Mouse (Mus musculus) adrenal gland, postnatal 25 days (tissue): ENCODE data around the gene Edem1. TPM values are rescaled to one million over a fixed set of nuclear protein-coding genes. Genes with fewer than 3 reads are reported as not detected.

Experiments
- DNase-seq: peaks from one replicate; pipeline ENCODE4 v3.0.0; 2021; ENCODE audit warnings: mixed read lengths
- long read RNA-seq: library from polyadenylated mRNA; stranded (forward); transcript quantifications from one replicate; pipeline ENCODE4 v2.0.0, GENCODE M21; 2021
- total RNA-seq: library from RNA; stranded (reverse); gene quantifications from 2 replicates; pipeline ENCODE4 v1.2.3, GENCODE M21; 2021

Edem1 gene
- 60.2 and 64.4 TPM in 2 replicates for total RNA-seq
- long read RNA-seq, full-length matches to known transcripts = 212 of 239 reads
- long read RNA-seq, partial matches to known transcripts = 9 of 239 reads
- long read RNA-seq, other reads (novel, unspliced or antisense) = 18 of 239 reads

DNA sequence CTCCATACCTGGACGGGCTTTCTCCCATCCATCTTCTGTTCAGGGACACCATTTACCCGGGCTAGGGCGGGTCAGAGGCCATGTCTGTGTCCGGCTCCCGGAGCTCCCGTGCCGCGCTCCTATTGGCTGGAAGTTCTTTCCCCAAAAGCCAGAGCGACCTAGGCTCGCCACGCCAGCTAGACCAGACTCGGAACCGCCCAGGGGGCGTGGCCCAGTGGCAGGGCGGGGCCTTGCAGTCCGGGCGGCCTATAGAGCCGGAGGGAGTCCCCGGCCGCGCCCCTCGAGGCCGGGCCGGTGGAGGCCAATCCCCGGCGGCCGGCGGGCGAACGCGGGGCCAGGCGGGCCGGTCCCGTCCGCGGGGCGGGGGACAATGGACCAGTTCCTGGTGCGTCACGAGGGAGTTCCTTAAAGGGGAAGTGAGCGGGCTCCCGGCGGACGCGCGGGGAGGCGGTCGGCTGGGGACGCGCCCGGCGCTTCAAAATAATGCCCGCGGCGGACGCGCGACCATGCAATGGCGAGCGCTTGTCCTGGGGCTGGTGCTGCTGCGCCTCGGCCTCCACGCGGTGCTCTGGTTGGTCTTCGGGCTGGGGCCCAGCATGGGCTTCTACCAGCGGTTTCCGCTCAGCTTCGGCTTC lies at the start of gene Edem1:
Edem1 (plus strand) TSS at position 408 of the 635 bp plus-strand sequence.
- peak; percentile 99 for DNase-seq

DNA sequence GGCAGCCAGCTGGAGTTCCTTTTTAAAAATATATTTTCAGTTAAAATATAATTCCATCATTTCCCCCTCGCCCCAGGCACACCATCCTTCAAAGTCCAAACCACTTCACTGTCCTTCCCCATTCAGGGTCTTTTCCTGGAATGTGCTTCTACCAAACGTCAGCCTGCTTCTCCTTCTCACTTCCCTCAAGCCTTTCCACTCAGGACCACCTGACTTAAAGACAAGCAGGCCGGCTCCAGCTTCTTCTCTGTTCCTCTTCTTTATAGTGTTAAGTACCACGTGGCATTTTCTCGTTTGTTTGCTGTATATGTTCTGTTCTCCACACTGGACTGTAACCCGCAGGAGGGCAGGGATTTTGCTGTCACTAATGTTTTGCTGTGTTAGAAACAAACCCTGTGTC lies 46.6 kb upstream of the Edem1 start:
- no peak for DNase-seq

DNA sequence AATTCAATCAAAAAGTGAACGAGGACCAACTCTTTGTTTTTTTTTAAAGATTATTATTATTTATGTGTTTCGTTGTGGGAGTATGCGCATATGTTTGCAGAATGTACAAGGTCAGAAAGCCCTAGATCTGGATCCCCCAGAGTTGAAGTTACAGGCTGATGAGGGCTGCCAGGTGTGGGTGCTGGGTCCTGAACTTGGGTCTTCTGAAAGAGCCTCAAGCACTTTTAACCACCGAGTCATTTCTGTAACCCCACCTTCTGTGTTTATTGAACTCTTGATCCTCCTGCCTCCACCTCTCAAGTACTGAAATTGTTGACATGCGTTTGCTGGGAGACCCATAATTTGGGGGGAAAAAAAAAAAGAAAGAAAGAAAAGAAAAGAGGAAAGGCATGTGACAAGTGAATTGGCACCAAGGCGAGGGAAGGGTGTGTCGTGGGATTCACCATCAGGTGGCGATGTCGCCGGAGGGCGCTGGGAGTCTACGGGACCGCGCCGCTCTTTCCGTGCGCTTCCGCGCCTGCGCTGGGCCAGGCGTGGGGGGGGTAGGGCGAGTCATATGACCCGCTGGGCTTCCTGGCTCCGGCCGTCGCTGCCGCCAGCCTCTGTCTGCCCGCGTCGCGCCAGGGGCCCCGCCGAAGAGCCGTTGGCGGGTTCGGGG lies 45.8 kb upstream of the Edem1 start, which contains the start of gene Arl8b:
Arl8b (plus strand) TSS at position 574 of the 658 bp plus-strand sequence.
- DNase-seq = peak; percentile 99

DNA sequence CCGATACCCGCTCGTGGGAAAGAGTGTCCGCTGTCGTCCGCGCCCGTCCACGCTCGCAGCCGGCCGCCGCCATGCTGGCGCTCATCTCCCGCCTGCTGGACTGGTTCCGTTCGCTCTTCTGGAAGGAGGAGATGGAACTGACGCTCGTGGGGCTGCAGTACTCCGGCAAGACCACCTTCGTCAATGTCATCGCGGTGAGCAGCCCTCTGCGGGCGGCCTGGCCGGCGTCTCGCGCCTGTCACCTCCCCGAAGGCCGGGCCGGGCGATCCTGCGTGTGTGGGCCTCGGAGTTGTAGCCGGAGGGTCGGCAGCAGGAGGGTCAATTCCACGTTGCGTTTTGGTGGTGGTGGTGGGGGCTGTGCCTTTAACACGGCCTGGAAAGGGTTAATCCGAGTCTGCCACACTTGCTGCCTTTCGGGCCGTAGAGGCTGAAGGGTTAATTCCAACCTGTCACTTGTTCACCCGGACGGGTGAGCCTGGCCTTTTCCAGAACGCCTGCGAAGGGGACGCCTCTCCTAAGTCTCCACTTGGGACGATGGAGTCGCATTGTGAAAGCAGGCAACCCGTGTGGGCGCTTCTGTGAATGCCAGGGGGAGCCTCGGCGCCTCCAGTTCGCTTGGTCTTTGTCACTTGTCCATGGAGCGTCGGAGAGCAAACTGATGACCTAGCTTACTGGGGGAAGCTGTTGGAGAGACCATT lies 45.1 kb upstream of the Edem1 start:
- DNase-seq = peak; percentile 48

DNA sequence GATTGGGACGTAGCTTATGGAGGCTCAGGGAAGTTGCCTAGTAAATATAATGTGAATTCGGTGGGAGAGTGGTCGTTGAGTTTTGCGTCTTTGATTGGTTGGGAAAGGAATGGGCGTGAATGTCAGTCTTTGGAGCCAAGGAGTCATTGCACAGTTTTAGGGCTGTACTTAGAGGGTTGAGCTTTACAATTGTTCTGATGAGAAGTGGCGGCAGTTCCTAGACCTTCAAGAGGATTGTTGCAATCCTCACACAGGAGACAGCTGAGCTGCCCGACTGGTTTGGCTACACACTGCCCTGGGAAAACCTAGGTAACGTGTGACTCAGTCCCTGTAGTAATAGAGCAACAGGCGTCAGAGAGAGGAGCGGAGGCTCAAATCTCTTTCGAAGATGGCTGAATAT lies 44.4 kb upstream of the Edem1 start:
- peak; percentile 6 for DNase-seq

DNA sequence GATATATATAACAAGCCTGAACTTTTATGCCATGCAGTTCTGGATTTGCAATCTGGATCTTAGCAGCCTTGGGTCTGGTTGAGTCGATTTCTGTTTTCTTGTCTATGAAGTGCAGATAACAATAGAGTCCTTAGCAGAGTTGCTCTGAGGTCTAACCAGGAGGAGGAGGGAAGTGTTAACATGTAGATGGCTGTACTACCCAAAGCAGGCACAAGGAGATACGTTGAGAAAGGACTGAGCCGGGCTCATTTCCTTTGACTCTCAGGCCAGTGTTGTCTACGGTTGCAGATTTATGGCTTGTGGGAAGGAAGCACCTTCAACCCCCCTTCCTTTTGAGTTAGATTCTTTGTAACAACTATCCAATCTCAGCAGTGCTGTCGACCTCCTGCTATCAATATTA lies 43.6 kb upstream of the Edem1 start:
- no peak for DNase-seq

DNA sequence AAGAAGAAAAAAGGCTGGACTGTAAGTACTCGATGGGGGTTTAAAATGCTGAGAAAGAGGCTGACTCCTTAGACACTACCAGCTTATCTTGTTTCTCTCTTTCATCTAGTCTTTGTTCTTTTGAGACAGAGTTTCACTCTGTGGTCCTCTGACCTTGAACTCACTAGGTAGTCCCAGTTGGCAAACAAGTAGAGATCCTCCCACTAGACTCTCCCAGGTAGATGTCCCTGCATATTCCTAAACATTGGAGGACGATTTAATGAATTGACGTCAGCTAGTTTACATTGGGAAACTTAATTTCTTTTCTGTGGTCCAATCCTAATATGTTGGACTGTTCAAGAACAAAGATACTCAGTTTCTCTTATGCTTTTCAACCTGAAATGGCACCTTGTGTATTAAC lies 42.9 kb upstream of the Edem1 start:
- DNase-seq = no peak

DNA sequence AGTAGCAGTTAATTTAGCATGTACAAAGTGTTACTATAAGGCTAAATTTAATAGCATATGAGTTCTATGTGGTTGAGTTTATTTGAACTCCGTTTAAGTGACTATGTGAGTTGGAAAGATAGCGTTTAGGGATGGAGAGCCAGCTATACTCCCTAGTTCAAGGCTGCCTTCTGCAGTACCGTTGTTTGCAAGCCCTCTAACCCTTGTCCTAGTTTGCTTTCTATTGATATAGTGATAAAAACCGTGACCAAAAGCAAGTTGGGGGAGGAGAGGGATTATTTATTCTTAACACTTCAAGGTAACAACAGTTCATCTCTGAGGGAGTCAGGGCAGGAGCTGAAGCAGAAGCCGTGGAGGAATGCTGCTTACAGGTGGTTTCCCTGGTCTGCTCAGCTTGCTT lies 36.9 kb upstream of the Edem1 start:
- no peak for DNase-seq

DNA sequence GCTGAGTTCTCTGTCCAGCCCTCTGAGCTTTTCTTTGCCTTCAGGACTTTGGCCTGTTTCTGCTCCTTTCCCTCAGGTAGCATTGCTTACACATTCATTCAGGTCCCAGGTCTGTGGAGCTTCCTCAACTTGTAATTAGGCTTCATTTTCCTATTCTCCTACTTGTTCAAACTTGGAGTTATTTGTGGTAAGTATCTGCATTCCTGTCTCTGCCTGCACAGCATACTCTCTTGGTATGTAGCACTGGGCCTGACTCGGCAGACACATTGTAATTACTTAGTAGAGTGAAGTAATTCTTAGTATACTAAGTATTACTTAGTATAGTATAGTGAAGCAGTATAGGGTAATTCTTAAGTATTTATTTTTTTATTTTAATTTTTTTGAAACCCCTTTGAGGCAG lies 32.5 kb upstream of the Edem1 start:
- DNase-seq = no peak

DNA sequence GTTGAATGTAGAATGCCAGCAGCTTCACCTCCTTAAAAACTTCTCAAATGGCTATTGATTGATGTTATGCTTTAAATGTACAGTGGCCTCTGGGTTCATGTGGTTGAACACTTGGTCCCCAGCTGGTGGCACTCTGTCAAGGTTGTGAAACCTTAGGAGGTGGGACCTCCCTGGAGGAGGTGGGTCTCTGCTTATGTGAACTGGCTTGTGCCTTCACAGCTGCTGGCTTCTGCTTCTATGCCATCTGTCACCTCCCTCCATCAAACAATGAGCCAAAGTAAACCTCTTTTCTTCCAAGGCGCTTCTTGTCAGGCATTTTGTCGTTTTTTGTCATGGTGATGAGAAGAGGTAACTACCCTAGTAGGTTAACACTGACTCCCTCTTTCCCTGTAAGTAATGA lies 31.7 kb upstream of the Edem1 start:
- peak; percentile 33 for DNase-seq

DNA sequence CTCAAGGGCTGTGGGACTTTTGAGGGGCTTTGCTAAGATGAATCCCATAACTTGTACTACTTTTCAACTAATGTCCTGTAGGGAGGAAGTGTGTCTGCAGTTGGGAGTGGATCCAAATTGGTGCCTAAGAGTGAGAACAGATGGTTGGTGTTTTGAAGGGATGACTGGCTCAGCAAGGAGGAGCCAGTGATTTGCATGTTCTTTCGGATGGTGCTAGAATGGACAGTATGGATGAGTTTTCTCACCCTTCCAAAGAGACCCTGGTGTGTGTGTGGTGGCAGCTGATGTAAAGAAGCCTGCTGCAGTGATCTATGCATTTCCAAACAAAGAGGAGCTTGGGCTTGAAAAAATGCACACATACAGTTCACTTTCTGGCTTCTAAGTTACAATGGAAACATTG lies 23.2 kb upstream of the Edem1 start:
- DNase-seq = no peak

DNA sequence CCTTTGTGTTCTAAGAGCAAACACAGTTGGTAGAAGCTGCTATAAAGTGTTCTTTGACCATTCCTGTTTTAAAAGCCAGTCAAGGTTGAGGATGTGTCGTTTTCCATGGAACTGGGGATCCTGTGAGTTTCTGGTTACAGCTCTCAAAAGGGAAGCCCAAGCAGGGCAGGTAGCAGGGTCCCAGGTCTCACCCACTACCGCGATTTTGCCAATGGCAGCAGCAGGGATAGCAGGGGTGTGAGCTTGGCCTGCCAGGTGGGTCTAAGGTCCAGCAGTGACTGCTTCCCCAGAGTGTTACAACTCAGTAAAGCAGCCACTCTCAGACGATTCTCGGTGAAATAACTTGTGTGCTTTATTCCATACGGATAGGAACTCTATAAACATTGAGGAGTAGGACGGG lies 22.6 kb upstream of the Edem1 start:
- DNase-seq = no peak

DNA sequence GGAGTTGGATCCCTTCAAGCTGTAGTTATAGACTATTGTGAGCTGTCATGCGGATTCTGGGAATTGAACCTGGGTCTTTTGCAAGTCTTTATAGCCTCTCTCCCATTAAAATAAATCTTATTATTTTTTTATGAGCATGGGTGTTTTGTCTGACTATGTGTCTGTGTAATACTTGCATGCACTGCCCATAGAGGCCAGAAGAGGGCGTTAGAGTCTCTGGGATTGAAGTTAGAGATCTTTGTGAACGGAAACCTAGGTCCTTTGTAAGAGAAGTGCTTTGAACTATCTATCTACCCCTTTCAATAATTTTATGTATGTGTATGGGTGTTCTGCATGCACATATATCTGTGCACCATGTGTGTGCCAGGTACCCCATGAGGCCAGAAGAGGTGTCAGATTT lies 21.0 kb upstream of the Edem1 start:
- DNase-seq = no peak

DNA sequence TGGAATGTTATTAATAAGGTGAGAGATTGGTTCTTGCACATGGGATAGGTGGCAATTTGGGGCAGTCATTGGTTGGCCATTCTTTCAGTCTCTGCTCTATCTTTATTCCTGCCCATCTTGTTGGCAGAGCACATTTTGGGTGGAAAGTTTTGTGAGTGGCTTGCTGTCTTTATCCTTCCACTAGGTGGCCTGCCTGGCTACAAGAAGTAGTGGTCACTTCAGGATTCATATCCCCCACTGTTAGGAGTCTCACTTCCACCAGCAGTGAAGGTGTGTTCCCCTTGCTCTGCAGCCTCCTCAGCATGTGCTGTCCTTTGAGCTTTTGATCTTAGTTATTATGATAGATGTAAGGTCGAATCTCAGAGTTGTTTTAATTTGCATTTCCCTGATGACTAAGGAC lies 19.7 kb upstream of the Edem1 start:
- no peak for DNase-seq

DNA sequence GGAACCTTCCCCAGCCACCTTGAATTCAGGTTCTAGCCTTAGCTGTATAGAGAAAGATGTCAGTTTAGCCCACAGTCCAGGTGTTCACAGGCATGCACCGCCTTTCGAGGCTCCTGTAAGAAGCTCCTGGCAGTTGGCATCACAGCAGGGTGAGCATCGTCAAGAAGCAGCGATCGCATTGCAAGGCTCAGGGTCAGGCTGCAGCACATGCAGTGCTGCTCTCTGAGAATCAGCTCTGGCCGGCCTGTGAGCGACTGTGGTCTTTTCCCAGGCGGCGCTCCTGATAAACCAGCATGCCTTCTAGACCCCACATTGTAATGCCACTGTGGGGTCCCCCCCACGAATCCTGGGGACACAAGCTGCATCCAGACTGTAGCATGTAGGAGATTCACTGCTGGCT lies 18.2 kb upstream of the Edem1 start:
- DNase-seq = no peak

DNA sequence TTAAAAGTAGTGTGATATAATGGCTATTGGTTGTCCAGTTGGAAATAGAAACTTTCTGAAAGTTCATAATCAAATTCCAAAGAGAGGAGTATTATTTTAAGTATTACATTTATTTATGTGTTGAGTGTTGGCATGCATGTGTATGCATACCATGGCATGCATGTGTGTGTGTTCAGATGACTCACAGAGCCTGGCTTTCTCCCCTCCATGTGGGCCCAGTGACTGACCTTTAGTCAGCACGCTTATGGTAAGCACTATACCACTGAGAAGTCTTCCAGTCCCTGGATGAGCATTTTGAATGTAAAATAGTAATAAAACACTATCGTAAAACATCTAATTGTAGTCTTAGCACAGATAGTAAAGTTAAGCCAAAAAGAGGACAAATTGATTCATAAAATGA lies 16.3 kb upstream of the Edem1 start:
- no peak for DNase-seq

DNA sequence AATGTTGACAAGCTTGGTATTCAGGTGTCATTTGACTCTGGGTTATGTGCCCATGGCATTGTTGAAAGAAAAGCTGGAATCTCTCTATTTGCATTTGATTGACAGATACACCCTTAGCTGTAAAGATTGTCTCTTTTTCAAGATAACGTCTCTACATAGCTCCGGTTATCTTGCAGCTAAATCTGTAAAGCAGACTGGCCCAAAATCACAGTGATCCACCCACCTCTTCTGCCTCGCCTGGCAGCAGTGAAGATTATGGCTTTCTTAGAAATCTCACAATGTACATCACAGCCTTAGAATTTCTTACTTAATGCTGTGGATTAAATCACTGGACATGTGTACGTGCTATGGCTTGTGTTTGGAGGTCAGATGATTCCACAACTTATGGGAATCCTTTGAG lies 10.9 kb upstream of the Edem1 start:
- DNase-seq = no peak

DNA sequence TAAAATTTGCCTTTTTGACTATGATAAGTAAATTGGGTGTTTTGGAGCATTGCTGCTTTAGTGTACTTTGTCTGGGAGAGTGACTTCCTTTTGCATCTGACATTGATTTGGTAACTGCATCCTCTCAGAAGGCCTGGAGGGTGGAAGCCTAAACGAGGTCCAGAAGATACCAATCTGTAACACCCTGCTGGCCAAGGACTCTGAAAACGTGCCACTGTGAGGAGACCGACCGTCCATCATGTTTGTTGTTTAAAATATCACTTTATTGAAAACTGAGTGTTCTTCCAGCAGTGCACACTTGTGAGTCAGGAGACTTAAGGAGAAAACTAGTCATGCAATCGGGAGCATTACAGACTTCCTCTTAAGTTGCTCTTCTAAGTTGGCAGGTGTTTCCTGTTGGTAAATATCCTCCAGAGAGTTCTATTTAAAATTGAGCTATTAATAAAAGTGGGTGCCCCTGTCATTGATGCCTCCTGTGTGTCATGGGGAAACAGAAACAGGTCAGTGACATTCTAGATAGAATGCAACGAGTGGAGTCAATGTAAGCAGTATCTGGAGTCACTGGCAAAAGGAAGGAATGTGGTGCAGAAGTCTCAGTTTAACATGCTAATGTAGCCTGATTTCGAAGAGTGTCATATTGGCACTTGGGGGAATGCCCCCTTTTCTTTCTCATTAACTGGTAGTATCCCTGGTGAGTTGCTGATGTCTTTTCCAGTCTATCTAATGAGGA lies 3.5 kb upstream of the Edem1 start:
- no peak for DNase-seq

DNA sequence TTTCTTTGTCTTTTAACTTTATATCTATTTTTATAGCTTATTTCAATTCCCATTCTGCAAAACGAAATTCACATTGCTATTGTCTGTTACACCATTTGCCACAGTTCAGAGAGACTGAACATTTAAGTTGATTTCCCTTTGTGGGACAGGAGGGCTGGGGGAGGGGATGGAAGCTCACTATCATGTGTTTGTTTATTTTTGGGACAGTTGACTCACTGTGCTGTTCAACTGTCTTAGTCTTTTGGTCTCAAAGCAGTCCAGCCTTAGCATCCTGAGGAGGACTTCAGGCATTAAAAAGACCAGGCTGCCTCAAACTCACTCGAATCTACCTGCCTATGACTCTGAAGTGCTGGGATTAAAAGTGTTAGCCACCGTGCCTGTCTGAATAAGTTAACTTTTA lies 2.4 kb upstream of the Edem1 start:
- no peak for DNase-seq

DNA sequence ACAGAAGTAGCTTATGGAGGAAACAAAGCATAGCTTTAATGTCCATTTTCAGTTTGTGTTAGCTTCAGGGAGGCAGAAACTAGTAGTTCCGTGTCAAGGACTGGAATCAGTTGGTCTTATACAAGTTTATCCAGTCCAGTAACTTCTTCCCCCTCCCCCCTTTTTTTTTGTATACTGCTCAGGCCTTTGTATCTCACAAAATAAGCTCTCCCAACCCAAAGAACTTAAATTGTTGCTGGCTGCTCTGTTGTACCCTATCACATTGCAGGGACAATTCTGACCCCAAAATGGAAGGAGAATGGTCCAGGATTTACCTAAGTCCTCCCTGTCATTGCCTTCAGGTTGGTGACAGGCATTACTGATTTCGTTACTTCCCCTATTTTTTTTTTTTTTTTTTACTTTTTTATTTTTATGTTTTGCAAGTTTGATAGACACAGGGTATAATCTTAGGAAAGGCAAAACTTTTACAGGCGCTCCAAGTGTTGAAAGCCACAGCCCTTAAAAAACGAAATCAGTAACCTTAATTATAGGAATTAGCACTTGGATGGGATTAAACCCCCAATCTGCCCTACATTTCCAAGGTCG lies 1.0 kb upstream of the Edem1 start:
- DNase-seq = no peak

DNA sequence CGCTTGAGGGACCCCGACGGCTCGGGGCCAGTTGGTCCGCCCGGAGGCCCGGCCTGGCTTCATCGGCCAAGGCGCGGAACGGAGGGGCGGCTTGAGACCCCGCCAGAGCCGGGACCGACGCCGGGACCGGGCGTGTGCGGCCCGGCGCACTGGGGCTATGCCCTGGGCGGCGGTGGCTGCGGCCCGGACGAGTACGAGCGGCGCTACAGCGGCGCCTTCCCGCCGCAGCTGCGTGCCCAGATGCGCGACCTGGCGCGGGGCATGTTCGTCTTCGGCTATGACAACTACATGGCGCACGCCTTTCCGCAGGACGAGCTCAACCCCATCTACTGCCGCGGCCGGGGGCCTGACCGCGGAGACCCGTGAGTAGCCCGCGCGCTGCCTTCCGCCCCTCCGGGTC lies 431 bp downstream of the Edem1 start:
- DNase-seq = peak; percentile 51
